Mouse (Mus musculus) kidney, embryonic 14.5 days (tissue): ENCODE measurements around the gene Mindy1. TPM values are rescaled to one million over a fixed set of nuclear protein-coding genes. Genes with fewer than 3 reads are reported as not detected.

Experiments
- ATAC-seq: fragments of 200-750 bp; cut with Nextera tagmentation; 2 replicates; pipeline ENCODE4 v1.8.0; 2017; ENCODE audit warnings: moderate number of reproducible peaks, mild to moderate bottlenecking, moderate TSS enrichment, moderate library complexity; ENCODE audit not compliant: low FRiP score, low TSS enrichment
- H3K27ac ChIP-seq: fragments of 300-500 bp; sonication (generic); 2 replicates; pipeline ENCODE4 v1.5.1; 2014; ENCODE audit warnings: low read depth, mild to moderate bottlenecking, low read length, moderate library complexity, mixed read lengths
- H3K27me3 ChIP-seq: fragments of 300-500 bp; sonication (generic); 2 replicates; pipeline ENCODE4 v1.6.1; 2014; ENCODE audit warnings: mild to moderate bottlenecking, low read length; ENCODE audit not compliant: control insufficient read depth, insufficient read depth
- H3K36me3 ChIP-seq: fragments of 300-500 bp; sonication (generic); 2 replicates; pipeline ENCODE4 v1.6.1; 2014; ENCODE audit warnings: low read length, mixed read lengths; ENCODE audit not compliant: control insufficient read depth, insufficient read depth
- H3K4me1 ChIP-seq: fragments of 300-500 bp; sonication (generic); 2 replicates; pipeline ENCODE4 v1.6.1; 2014; ENCODE audit warnings: low read length, mixed read lengths; ENCODE audit not compliant: control insufficient read depth, insufficient read depth
- H3K4me2 ChIP-seq: fragments of 300-500 bp; sonication (generic); replicated peaks from 2 replicates; pipeline ENCODE4 v1.6.1; 2014; ENCODE audit warnings: low read depth, mild to moderate bottlenecking, low read length
- H3K4me3 ChIP-seq: fragments of 300-500 bp; sonication (generic); 2 replicates; pipeline ENCODE4 v1.5.1; 2014; ENCODE audit warnings: mild to moderate bottlenecking, low read length
- H3K9ac ChIP-seq: fragments of 300-500 bp; sonication (generic); 2 replicates; pipeline ENCODE4 v1.6.1; 2014; ENCODE audit warnings: low read depth, mild to moderate bottlenecking, low read length, moderate library complexity
- H3K9me3 ChIP-seq: fragments of 300-500 bp; sonication (generic); 2 replicates; pipeline ENCODE4 v1.6.1; 2016; ENCODE audit warnings: low read length; ENCODE audit not compliant: control insufficient read depth
- WGBS: fragments of 180-500 bp; shearing (Covaris S2); extraction: QIAGEN DNeasy Blood & Tissue Kit; methylation state at CpG from one replicate; pipeline ENCODE4 v1.1.7; 2014; 5-methylcytosine and 5-hydroxymethylcytosine counted together
- polyA plus RNA-seq: library from polyadenylated mRNA; unstranded; fragments of >200 nt; fragmentation: Nextera tagmentation; extraction: Ambion mirVana; gene quantifications from 2 replicates; pipeline ENCODE4 v1.2.1, GENCODE M21; 2014

Mindy1 gene
- polyA plus RNA-seq, 1 experiment from 2014 or later = 40.9 TPM

DNA sequence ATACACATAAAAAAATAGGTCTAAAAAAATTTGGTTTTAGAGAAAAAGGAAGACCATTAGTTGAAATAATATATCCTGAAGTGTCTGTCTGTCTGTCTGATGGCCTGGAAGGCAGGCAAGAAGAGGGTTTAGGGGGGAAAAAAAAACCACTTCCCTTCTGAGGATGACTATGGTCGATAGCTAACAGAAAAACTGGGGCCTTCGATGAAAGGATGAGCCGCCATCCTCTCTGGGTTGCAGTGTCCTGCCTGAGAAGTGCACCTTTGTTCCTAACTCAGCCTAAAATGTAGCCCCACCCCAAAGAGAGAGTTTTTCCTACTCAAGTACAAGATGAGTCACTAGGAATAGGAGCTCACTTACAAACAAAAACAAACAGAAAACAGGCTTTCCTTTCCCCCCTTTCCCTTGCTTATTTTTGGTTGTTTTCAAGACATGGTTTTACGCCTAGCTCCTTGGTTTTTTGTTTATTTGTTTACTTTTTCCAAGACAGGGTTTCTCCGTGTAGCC, 4.7 kb upstream of the Mindy1 start:
- Histone ChIP-seq H3K4me1 (peaks cover 7% of the 10 kb centered on the region; the same call in 1 of the 2 replicates), H3K36me3 (no peaks in the 10 kb centered on the region), H3K4me3 (no peak overlapping the region), H3K27me3 (no peaks in the 10 kb centered on the region), H3K9ac (no peak overlapping the region), H3K4me2 (no peak overlapping the region), H3K27ac (no peak overlapping the region), H3K9me3 (no peaks in the 10 kb centered on the region)
- ATAC-seq = no peak
- WGBS = 59% methylated on average over 5 of the region's 5 CpGs

DNA sequence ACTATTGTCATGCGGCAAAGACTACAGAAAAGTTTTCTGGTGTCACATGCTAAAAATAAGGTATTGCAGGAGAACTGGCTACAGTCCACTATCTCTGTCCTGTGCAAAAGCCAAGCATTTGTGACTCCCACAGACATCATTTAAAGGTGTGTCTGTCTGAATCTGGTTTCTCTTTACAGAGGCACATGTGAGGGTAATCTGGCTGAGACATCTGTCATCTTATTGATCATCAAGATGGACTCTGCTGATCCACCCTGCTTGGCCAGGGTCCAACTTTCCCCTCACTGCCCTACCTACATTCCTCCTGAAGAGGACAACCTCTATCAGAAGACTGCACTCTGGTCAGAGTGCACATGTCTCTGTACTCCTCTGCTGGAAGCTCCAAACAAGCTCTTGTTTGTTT, 4.0 kb upstream of the Mindy1 start:
- H3K27me3 ChIP-seq = no peaks in the 10 kb centered on the region
- no peaks in the 10 kb centered on the region for H3K36me3 ChIP-seq
- no peaks in the 10 kb centered on the region for H3K9me3 ChIP-seq
- no peak overlapping the region for H3K9ac ChIP-seq
- H3K27ac ChIP-seq = no peak overlapping the region
- no peak overlapping the region for H3K4me3 ChIP-seq
- peaks cover 7% of the 10 kb centered on the region; the same call in 1 of the 2 replicates for H3K4me1 ChIP-seq
- no peak for ATAC-seq
- 74% methylated on average over 1 of the region's 1 CpGs for WGBS
- no peak overlapping the region for H3K4me2 ChIP-seq

DNA sequence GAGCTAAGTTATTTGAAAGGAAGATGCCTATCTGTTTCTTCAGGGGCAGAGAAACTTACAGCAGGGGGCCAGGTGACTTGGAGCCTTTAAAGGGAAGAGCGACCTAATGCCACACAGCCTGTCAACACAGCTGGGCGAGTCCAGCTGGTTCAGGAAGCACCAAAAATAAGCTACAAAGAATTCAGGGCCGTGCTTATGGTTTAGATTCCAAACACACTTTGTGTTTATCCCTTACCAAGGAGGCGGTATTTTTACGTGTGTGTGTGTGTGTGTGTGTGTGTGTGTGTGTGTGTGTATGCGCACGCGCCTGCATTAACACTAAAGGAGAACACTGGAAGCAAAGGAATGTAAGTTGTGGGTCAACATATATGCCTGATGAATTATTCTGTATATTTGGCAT, 398 bp upstream of the Mindy1 start:
- no peaks in the 10 kb centered on the region for H3K27me3 ChIP-seq
- peaks cover 17% of the 10 kb centered on the region; the same call in 1 of the 2 replicates for H3K4me1 ChIP-seq
- peak overlapping the region; percentile 82 for H3K4me2 ChIP-seq
- no peak for ATAC-seq
- H3K36me3 ChIP-seq = no peaks in the 10 kb centered on the region
- peak overlapping the region; percentile 70 for H3K9ac ChIP-seq
- H3K27ac ChIP-seq = peak overlapping the region; percentile 83
- H3K9me3 ChIP-seq = no peaks in the 10 kb centered on the region
- WGBS = 20% methylated on average over 8 of the region's 8 CpGs
- peak overlapping the region; percentile 61 for H3K4me3 ChIP-seq

DNA sequence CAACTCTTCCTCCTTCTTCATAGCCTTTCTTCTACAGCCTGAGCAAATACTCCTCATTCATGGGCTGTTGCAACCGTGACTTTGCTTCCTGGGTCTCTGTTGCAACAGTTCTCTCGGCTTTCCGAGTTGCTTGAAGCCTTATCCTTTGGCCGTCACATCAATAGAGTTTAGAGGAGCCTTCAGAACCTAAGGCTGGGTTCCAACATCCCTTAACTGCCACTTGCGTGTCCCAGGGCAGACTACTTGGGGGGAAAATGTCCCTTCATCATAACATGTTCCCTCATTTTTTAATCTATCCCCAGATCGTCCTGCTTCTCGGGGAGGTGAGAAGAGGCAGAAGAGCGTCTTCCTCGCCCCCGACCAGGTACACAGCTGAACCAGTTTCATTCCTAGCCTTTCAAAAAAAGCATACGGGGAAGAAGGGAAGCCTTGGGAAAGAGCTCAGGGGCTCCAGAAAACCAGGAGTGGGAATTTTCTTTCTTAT, 1.3 kb downstream of the Mindy1 start:
- Histone ChIP-seq H3K27me3 (no peaks in the 10 kb centered on the region), H3K36me3 (no peaks in the 10 kb centered on the region), H3K9ac (peak overlapping the region; percentile 71), H3K4me1 (peaks cover 10% of the 10 kb centered on the region; the same call in 1 of the 2 replicates), H3K27ac (peak overlapping the region; percentile 98), H3K9me3 (no peaks in the 10 kb centered on the region), H3K4me3 (peak overlapping the region; percentile 61), H3K4me2 (peak overlapping the region; percentile 82)
- under 1% methylated on average over 11 of the region's 11 CpGs for WGBS
- no peak for ATAC-seq

DNA sequence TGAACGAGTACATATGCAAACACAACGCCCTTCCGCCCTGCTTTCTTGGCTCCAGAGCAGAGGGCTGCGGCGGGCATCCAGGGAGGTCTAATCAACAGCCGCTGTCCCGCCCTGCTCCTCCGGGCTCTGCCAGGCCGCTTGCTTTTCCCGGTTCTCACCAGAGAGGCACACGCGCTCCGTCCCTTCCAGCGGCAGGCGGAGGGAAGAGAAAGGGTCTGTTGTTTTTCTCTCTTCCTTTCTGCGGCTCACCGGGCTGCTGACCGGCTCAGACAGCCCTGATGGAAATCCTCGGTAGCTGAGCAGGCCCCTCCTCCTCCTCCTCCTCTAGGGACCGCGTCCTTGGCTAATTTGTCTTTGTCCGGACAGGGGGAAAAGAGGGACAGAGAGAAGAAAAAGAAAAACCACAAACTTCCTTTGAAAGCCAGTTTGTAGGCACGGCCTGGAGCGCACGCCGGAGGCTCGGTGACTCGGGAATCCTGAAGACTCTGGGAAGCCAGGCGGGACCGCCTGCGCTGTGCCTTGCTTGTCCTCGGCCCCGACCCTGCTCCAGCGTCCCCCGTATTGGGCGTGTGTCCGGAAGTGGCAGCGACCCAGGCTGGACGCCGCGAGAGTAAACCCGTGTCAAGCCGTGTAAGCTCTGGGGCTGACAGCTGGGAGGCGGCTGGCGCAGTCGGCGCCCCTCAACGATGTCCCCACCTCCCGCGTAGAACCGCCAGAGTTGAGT, 1.9 kb downstream of the Mindy1 start:
- Histone ChIP-seq H3K27me3 (no peaks in the 10 kb centered on the region), H3K27ac (peak overlapping the region; percentile 98), H3K36me3 (peaks cover 5% of the 10 kb centered on the region), H3K4me1 (peaks cover 10% of the 10 kb centered on the region; the same call in 1 of the 2 replicates), H3K9ac (peak overlapping the region; percentile 71), H3K4me3 (peak overlapping the region; percentile 61), H3K4me2 (peak overlapping the region; percentile 82), H3K9me3 (no peaks in the 10 kb centered on the region)
- WGBS = under 1% methylated on average over 50 of the region's 51 CpGs
- ATAC-seq = peak; percentile 68

DNA sequence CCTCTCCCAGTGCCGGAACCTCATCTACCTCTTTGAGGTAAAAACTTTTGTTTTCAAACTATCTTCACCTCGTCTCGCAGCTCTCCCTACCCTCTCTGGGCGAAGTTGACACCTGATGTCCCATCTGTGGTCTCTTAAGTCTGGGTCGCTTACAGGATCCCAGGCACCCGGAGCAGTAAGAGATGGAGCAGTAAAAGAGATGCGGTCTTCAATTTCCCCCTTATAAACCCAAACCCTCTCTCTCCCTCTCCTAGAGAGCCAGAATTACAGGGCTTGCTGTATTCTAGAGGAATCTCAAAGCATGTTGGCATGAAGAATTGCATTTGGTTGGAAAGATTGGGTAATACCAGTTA, 2.4 kb downstream of the Mindy1 start:
- H3K4me3 ChIP-seq = peak overlapping the region; percentile 61
- H3K27ac ChIP-seq = peak overlapping the region; percentile 98
- ATAC-seq = no peak
- peak overlapping the region; percentile 82 for H3K4me2 ChIP-seq
- H3K36me3 ChIP-seq = peaks cover 11% of the 10 kb centered on the region
- no peaks in the 10 kb centered on the region for H3K27me3 ChIP-seq
- peaks cover 10% of the 10 kb centered on the region; the same call in 1 of the 2 replicates for H3K4me1 ChIP-seq
- no peaks in the 10 kb centered on the region for H3K9me3 ChIP-seq
- 1% methylated on average over 7 of the region's 7 CpGs for WGBS
- H3K9ac ChIP-seq = peak overlapping the region; percentile 71

DNA sequence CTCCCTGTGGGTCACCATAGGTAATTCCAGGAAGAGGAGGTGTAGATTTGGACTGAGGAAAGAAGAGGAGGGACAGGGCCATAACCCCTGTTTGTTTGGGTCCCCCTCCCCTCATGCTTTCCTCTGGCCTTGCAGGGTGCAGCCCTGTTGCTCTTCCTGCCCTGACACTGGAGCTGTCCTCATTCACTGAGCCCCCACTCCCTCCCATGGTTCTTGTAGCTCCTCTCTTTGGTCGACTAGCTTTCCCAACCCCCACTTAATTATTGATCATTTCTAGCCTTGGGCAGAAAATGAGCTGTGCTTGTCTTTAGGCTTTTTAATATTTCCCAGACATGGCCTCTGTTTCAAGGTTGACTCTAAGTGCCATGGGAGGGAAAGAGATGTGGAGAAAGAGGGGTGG, 2.9 kb downstream of the Mindy1 start:
- Histone ChIP-seq H3K9ac (peak overlapping the region; percentile 71; the same call in 1 of the 2 replicates), H3K4me3 (peak overlapping the region; percentile 61), H3K27ac (no peak overlapping the region)

DNA sequence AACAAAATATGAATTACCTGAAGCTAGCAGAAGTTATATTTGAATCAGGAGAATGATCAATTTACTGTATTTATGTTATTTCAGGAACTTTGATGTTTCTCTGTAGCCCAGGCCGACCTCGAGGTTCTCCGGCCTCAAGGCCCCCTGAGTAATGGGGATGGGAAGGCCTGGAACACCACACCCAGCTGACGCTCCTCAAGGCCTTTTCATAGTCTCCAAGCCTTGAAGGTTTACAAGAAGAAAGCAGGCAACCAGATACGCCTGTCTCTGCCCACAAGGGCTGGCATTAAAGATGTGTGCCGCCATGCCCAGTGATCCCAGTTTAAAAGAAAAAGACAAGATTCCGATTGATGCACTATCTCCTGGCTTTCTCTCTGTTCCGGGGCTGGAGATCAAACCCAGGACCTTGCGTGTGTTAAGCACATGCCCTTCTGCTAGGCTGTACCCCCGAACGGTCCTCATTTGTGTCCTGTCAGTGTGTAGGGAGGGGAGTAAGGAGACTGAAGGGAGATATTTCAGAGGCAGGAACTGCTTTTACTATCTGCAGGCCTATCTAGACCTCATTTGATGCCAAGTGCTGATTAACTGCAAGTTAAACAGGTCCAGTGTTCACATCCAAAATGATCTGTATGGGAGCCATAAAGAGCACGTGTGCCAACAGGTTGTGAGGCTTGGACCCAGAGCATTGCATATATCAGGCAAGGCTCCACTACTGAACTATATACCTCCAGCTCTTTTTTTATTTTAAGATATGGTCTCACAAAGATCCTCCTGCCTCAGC, 3.5 kb downstream of the Mindy1 start:
- no peak overlapping the region for H3K4me3 ChIP-seq
- H3K9ac ChIP-seq = no peak overlapping the region
- no peaks in the 10 kb centered on the region for H3K27me3 ChIP-seq
- peaks cover 10% of the 10 kb centered on the region; the same call in 1 of the 2 replicates for H3K4me1 ChIP-seq
- H3K27ac ChIP-seq = no peak overlapping the region
- 85% methylated on average over 12 of the region's 12 CpGs for WGBS
- no peak for ATAC-seq
- no peak overlapping the region for H3K4me2 ChIP-seq
- no peaks in the 10 kb centered on the region for H3K9me3 ChIP-seq
- H3K36me3 ChIP-seq = peaks cover 14% of the 10 kb centered on the region

More for the DNA sequence above, 2.9 kb downstream of the Mindy1 start:
- Histone ChIP-seq H3K36me3 (peaks cover 14% of the 10 kb centered on the region), H3K4me1 (peaks cover 10% of the 10 kb centered on the region; the same call in 1 of the 2 replicates), H3K27me3 (no peaks in the 10 kb centered on the region), H3K9me3 (no peaks in the 10 kb centered on the region), H3K4me2 (peak overlapping the region; percentile 82)
- ATAC-seq = no peak
- 12% methylated on average over 1 of the region's 1 CpGs for WGBS
